Mouse (Mus musculus): ENCODE measurements around the gene Ntng1. TPM values are rescaled to one million over a fixed set of nuclear protein-coding genes. Genes with fewer than 3 reads are reported as not detected.

Gene Ntng1
- total RNA-seq, 2 experiments from 2014 or later = 0.05 to 0.12 TPM

Other genes with a start within 250 kb of the Ntng1 start
- gene Prmt6, start 107.0 kb upstream of the Ntng1 start, total RNA-seq (2021) = 1 to 10 TPM; 4.6 to 4.7 TPM

Data from heart, postnatal 14 days (tissue).